Mouse (Mus musculus): ENCODE measurements around the gene Zswim1.
"Not testable (repeated sequence)": the region's sequence is repeated elsewhere in the genome, so short reads cannot be mapped to it uniquely, and the experiment has no call there.

The Zswim1 gene

GRCm38 (mm10) chr2:164868491-164868890, 46.0 kb downstream of the Zswim1 start:
- no peak for DNase-seq

- DNase-seq, result no peak
These were observed 49.3 kb downstream of the Zswim1 start for GRCm38 (mm10) chr2:164871602-164872303.

- DNase-seq, result no peak
These were observed 51.1 kb downstream of the Zswim1 start for GRCm38 (mm10) chr2:164873621-164874020.

- peak; percentile 40 for DNase-seq
These were observed 51.8 kb downstream of the Zswim1 start for GRCm38 (mm10) chr2:164874239-164874769.

DNA sequence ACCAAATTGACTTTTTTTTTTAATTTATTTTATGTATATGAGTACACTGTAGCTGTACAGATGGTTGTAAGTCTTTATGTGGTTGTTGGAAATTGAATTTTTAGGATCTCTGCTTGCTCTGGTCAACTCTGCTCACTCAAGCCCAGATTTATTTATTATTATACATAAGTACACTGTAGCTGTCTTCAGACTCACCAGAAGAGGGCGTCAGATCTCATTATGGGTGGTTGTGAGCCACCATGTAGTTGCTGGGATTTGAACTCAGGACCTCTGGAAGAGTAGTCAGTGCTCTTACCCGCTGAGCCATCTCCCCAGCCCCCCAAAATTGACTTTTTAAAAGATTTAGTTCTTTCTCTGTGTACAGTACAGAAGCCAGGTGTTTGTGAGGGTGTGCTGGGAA, 53.2 kb downstream of the Zswim1 start:
- DNase-seq, result not testable (repeated sequence)

Measured in kidney, adult 18-20 months (tissue).